Mouse (Mus musculus): ENCODE measurements at regions not wholly inside any gene's neighbourhood (a gene's known extent, or its start where the extent isn't known, plus 50 kb on each side); places are given as distances from the start of the nearest gene placed in this dataset.
A peak's percentile ranks its signal among the peaks of the same experiment; 100 is the strongest.

DNA sequence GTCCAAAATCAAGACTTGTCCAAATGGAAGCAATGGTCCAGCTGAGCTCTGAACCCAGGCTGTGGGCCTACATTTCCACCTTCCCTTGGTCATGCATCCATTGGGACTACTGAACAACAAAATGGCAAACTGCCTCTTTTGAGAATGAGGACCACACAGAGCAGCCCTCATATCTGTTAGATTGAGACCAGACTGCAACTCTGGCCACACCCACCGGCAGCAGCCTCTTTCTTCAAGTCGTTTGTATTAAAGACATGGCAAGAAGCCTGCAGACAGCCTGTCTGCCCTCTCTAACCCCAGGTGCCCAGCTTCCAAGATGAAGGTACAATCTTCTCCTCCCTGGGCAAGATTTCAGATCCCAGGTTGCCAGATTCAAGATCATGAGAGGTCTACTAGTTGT, 51.8 kb upstream of the St6galnac3 start:
- Histone ChIP-seq H3K4me3 (replicated peaks; ENCODE audit: control insufficient read depth, low read depth, low read length) (no peak overlapping the region), H3K4me1 (ENCODE audit: control insufficient read depth, insufficient read depth, low read length) (no peaks in the 10 kb centered on the region; the same call in 1 of the 2 replicates), H3K27ac (ENCODE audit: control insufficient read depth, insufficient read depth, low read depth, low read length, poor library complexity) (no peak overlapping the region)
- WGBS = 41% methylated on average over 2 of the region's 2 CpGs
- TF ChIP-seq CTCF (IDR thresholded peaks at IDR 0.05; ENCODE audit: control insufficient read depth, insufficient read depth, low read length) (no peak), POLR2A (IDR thresholded peaks at IDR 0.05; ENCODE audit: borderline replicate concordance, control insufficient read depth, low read depth, low read length) (no peak)

GRCm38 (mm10) chr3:153778386-153778785, 53.4 kb upstream of the St6galnac3 start:
- 79% methylated on average over 7 of the region's 7 CpGs for whole genome bisulfite sequencing
- no peak for TF ChIP-seq POLR2A (IDR thresholded peaks at IDR 0.05; ENCODE audit: borderline replicate concordance, control insufficient read depth, low read depth, low read length)
- Histone ChIP-seq H3K4me3 (replicated peaks; ENCODE audit: control insufficient read depth, low read depth, low read length) (no peak overlapping the region), H3K4me1 (ENCODE audit: control insufficient read depth, insufficient read depth, low read length) (no peaks in the 10 kb centered on the region; the same call in 1 of the 2 replicates), H3K27ac (ENCODE audit: control insufficient read depth, insufficient read depth, low read depth, low read length, poor library complexity) (no peak overlapping the region)

DNA sequence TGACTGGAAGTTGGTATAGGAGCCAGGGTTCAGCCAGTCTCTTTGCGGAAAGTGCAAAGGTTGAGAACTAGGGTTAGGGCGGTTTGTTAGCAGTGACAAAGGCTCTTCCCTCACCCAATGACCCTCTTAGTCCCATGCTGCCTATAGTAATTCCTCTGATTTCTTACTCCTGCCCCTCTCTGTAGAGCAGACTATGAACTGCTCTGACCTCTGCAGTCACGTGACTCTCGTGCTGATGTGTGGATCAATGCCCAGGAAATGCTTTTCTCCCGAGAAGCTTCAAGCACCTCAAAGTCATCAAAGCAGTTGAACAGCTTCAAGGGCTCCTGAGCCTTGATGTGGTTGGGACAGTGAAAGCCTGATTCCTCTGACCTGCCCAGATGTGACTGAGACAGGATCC, 57.5 kb upstream of the St6galnac3 start:
- 82% methylated on average over 5 of the region's 5 CpGs for WGBS
- no peak overlapping the region for H3K27ac ChIP-seq (ENCODE audit: control insufficient read depth, insufficient read depth, low read depth, low read length, poor library complexity)
- no peak overlapping the region for H3K4me3 ChIP-seq (replicated peaks; ENCODE audit: control insufficient read depth, low read depth, low read length)
- TF ChIP-seq POLR2A (IDR thresholded peaks at IDR 0.05; ENCODE audit: borderline replicate concordance, control insufficient read depth, low read depth, low read length) (no peak), CTCF (IDR thresholded peaks at IDR 0.05; ENCODE audit: control insufficient read depth, insufficient read depth, low read length) (no peak)
- no peaks in the 10 kb centered on the region for H3K4me1 ChIP-seq (ENCODE audit: control insufficient read depth, insufficient read depth, low read length)

DNA sequence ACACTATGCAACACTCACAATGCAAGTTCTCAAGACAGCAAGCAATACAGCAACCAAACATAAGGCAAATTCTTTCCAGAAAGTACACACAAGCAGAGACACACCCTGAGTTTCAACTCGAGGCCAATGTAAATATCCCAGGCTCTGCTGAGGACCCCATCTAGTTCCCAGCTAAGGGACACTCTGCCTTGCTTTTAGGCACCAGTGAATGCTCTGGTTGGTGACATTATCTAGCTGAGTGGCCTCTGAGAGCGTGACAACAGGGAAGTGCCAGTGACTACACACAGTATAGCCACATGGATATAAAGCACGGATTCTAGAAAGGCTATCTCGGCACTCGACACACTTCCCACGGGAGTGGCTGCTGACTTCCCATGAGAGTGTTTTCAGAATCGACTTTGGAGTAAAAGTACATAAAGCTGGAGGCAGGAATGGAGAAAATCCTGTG, 58.3 kb upstream of the St6galnac3 start:
- Histone ChIP-seq H3K27ac (ENCODE audit: control insufficient read depth, insufficient read depth, low read depth, low read length, poor library complexity) (no peak overlapping the region), H3K4me1 (ENCODE audit: control insufficient read depth, insufficient read depth, low read length) (no peaks in the 10 kb centered on the region), H3K4me3 (replicated peaks; ENCODE audit: control insufficient read depth, low read depth, low read length) (no peak overlapping the region)
- no peak for TF ChIP-seq POLR2A (IDR thresholded peaks at IDR 0.05; ENCODE audit: borderline replicate concordance, control insufficient read depth, low read depth, low read length)
- TF ChIP-seq CTCF (IDR thresholded peaks at IDR 0.05; ENCODE audit: control insufficient read depth, insufficient read depth, low read length) = no peak
- 75% methylated on average over 7 of the region's 7 CpGs for WGBS

DNA sequence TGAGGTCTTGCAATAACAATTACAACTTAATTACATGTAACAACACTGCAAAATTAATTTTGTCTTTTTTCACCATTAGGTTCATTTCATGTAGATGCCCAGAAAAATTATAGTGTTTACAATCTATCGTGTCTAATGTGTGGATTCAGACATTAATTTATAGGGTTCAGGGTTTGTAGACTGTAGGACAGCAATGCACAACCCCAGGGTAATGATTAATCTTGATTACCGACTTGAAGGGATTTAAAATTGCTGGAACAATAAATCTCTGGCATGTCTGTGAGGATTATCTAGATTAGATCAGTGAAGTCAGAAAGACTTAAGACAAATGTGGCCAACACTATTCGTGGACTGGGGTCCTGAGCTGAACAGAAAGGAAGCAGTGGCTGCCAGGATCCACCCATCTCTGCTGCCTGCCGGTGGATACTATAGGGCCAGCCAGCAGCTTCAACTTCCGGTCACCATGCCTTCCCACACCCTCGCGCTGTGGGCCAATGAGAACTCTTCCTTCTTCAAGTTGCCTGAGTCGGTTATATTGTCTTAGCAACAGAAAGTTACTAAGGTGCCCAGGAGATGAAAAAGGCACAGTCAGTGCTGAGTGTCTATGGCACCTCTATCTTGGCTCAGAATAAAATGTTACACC, 59.1 kb upstream of the St6galnac3 start:
- no peaks in the 10 kb centered on the region for H3K4me1 ChIP-seq (ENCODE audit: control insufficient read depth, insufficient read depth, low read length)
- TF ChIP-seq POLR2A (IDR thresholded peaks at IDR 0.05; ENCODE audit: borderline replicate concordance, control insufficient read depth, low read depth, low read length) (no peak), CTCF (IDR thresholded peaks at IDR 0.05; ENCODE audit: control insufficient read depth, insufficient read depth, low read length) (no peak)
- 47% methylated on average over 8 of the region's 8 CpGs for WGBS

GRCm38 (mm10) chr3:153790455-153790856, 53.6 kb upstream of the Asb17 start:
- Histone ChIP-seq H3K4me3 (replicated peaks; ENCODE audit: control insufficient read depth, low read depth, low read length) (no peak overlapping the region), H3K4me1 (ENCODE audit: control insufficient read depth, insufficient read depth, low read length) (peaks cover 2% of the 10 kb centered on the region), H3K27ac (ENCODE audit: control insufficient read depth, insufficient read depth, low read depth, low read length, poor library complexity) (no peak overlapping the region)
- WGBS = 20% methylated on average over 7 of the region's 7 CpGs
- TF ChIP-seq CTCF (IDR thresholded peaks at IDR 0.05; ENCODE audit: control insufficient read depth, insufficient read depth, low read length) (no peak), POLR2A (IDR thresholded peaks at IDR 0.05; ENCODE audit: borderline replicate concordance, control insufficient read depth, low read depth, low read length) (no peak)

More for the DNA sequence above, 59.1 kb upstream of the St6galnac3 start:
- Histone ChIP-seq H3K27ac (ENCODE audit: control insufficient read depth, insufficient read depth, low read depth, low read length, poor library complexity) (no peak overlapping the region), H3K4me3 (replicated peaks; ENCODE audit: control insufficient read depth, low read depth, low read length) (no peak overlapping the region)

- peak overlapping the region; percentile 59 for H3K27ac ChIP-seq (ENCODE audit: control insufficient read depth, insufficient read depth, low read depth, low read length, poor library complexity)
Observed at GRCm38 (mm10) chr3:153790883-153791609, 53.0 kb upstream of the Asb17 start.

GRCm38 (mm10) chr3:153791610-153792363, 52.2 kb upstream of the Asb17 start:
- WGBS = 30% methylated on average over 11 of the region's 11 CpGs
- no peak for TF ChIP-seq POLR2A (IDR thresholded peaks at IDR 0.05; ENCODE audit: borderline replicate concordance, control insufficient read depth, low read depth, low read length)
- TF ChIP-seq CTCF (IDR thresholded peaks at IDR 0.05; ENCODE audit: control insufficient read depth, insufficient read depth, low read length) = no peak
- Histone ChIP-seq H3K4me1 (ENCODE audit: control insufficient read depth, insufficient read depth, low read length) (peaks cover 2% of the 10 kb centered on the region), H3K4me3 (replicated peaks; ENCODE audit: control insufficient read depth, low read depth, low read length) (no peak overlapping the region), H3K27ac (ENCODE audit: control insufficient read depth, insufficient read depth, low read depth, low read length, poor library complexity) (peak overlapping the region; percentile 77)

More at GRCm38 (mm10) chr3:153790883-153791609, 53.0 kb upstream of the Asb17 start:
- peaks cover 2% of the 10 kb centered on the region for H3K4me1 ChIP-seq (ENCODE audit: control insufficient read depth, insufficient read depth, low read length)
- TF ChIP-seq CTCF (IDR thresholded peaks at IDR 0.05; ENCODE audit: control insufficient read depth, insufficient read depth, low read length) (no peak), POLR2A (IDR thresholded peaks at IDR 0.05; ENCODE audit: borderline replicate concordance, control insufficient read depth, low read depth, low read length) (no peak)
- 12% methylated on average over 9 of the region's 9 CpGs for WGBS
- H3K4me3 ChIP-seq (replicated peaks; ENCODE audit: control insufficient read depth, low read depth, low read length) = no peak overlapping the region
